Mouse (Mus musculus) CH12.LX (cell line): ENCODE data around the gene Trcg1. TPM values are rescaled to one million over a fixed set of nuclear protein-coding genes. Genes with fewer than 3 reads are reported as not detected.

ENCODE experiments used
- DNase-seq: peaks from one replicate; pipeline ENCODE4 v3.0.0-alpha.2; 2013; ENCODE audit errors: extremely low read depth
- H3K27ac ChIP-seq: 2 replicates; pipeline ENCODE4 v1.5.1; 2012; ENCODE audit warnings: low read depth, mild to moderate bottlenecking, control low read depth, moderate library complexity; ENCODE audit not compliant: insufficient read depth
- H3K27me3 ChIP-seq: replicated peaks from 2 replicates; pipeline ENCODE3; 2012; ENCODE audit warnings: inconsistent platforms
- H3K36me3 ChIP-seq, 2 experiments: replicated peaks in 1 of 2; 2 replicates each; pipeline versions ENCODE3 to v1.6.1; 2012; ENCODE audit warnings: inconsistent platforms in 1 of 2, low read length in 1 of 2, mild to moderate bottlenecking in 1 of 2, mixed read lengths in 1 of 2, moderate library complexity in 1 of 2; ENCODE audit not compliant: control insufficient read depth in 1 of 2, insufficient read depth in 1 of 2
- H3K4me1 ChIP-seq, 2 experiments: 2 replicates each; pipeline ENCODE4 v1.6.1; 2012; ENCODE audit warnings: inconsistent platforms in 1 of 2, moderate library complexity in 1 of 2; ENCODE audit not compliant: insufficient read depth in 2 of 2, control insufficient read depth in 1 of 2
- H3K4me2 ChIP-seq: 2 replicates; pipeline ENCODE4 v1.6.1; 2012; ENCODE audit warnings: low read depth, mild to moderate bottlenecking, control low read depth; ENCODE audit not compliant: poor library complexity, insufficient read depth, severe bottlenecking
- H3K4me3 ChIP-seq, 3 experiments: fragments of 150-350 bp in 1 of 3; sonication (generic) in 1 of 3; replicated peaks in 1 of 3; 2 replicates each; pipeline versions ENCODE3 to v1.5.1; 2011 to 2012; ENCODE audit warnings: low read depth in 2 of 3, low read length in 2 of 3, mild to moderate bottlenecking in 2 of 3, moderate library complexity in 2 of 3, control low read depth in 1 of 3, improper control_type of control experiment in 1 of 3, inconsistent platforms in 1 of 3, mixed read lengths in 1 of 3; ENCODE audit not compliant: poor library complexity in 1 of 3
- H3K79me2 ChIP-seq: replicated peaks from 2 replicates; pipeline ENCODE4 v1.6.1; 2012; ENCODE audit warnings: mild to moderate bottlenecking, moderate library complexity; ENCODE audit not compliant: control insufficient read depth, poor library complexity, insufficient read depth, severe bottlenecking; ENCODE audit errors: extremely low read depth
- H3K9ac ChIP-seq: 2 replicates; pipeline ENCODE4 v1.6.1; 2012; ENCODE audit warnings: low read depth, mild to moderate bottlenecking, control low read depth, moderate library complexity; ENCODE audit not compliant: insufficient read depth
- H3K9me3 ChIP-seq: replicated peaks from 2 replicates; pipeline ENCODE3; 2012; ENCODE audit warnings: low read length, inconsistent platforms, mixed read lengths
- BHLHE40 ChIP-seq: IDR thresholded peaks from 2 replicates; pipeline ENCODE4 v1.6.1; 2011; ENCODE audit warnings: mild to moderate bottlenecking, low read depth, low read length, improper control_type of control experiment
- CHD1 ChIP-seq: IDR thresholded peaks from 2 replicates; pipeline ENCODE4 v1.6.1; 2012; ENCODE audit warnings: low read depth, low read length, improper control_type of control experiment, inconsistent platforms
- CHD2 ChIP-seq: IDR thresholded peaks from 2 replicates; pipeline ENCODE4 v1.6.1; 2011; ENCODE audit warnings: low read length, improper control_type of control experiment
- CTCF ChIP-seq, 2 experiments: IDR thresholded peaks in 1 of 2; conservative IDR thresholded peaks in 1 of 2; 2 replicates each; pipeline ENCODE4 v1.5.1; 2011 to 2012; ENCODE audit warnings: low read depth in 2 of 2, low read length in 2 of 2, improper control_type of control experiment in 1 of 2, inconsistent platforms in 1 of 2, mild to moderate bottlenecking in 1 of 2, moderate library complexity in 1 of 2
- E2F4 ChIP-seq: IDR thresholded peaks from 2 replicates; pipeline ENCODE4 v1.6.1; 2011; ENCODE audit warnings: low read depth, low read length, improper control_type of control experiment; ENCODE audit not compliant: insufficient replicate concordance
- ELF1 ChIP-seq: IDR thresholded peaks from 2 replicates; pipeline ENCODE4 v1.6.1; 2014; ENCODE audit warnings: low read depth, mild to moderate bottlenecking, inconsistent platforms, low read length, improper control_type of control experiment
- EP300 ChIP-seq: IDR thresholded peaks from 2 replicates; pipeline ENCODE4 v1.6.1; 2011; ENCODE audit warnings: low read length, improper control_type of control experiment
- ETS1 ChIP-seq: conservative IDR thresholded peaks from 2 replicates; pipeline ENCODE4 v1.6.1; 2012; ENCODE audit warnings: low read depth, mild to moderate bottlenecking, inconsistent platforms, low read length, improper control_type of control experiment, moderate library complexity
- GABPA ChIP-seq: IDR thresholded peaks from 2 replicates; pipeline ENCODE4 v1.6.1; 2012; ENCODE audit warnings: low read depth, low read length, improper control_type of control experiment, inconsistent platforms; ENCODE audit not compliant: insufficient replicate concordance
- HCFC1 ChIP-seq: IDR thresholded peaks from 2 replicates; pipeline ENCODE4 v1.6.1; 2012; ENCODE audit warnings: low read depth, mild to moderate bottlenecking, inconsistent platforms, low read length, improper control_type of control experiment
- IRF4 ChIP-seq: IDR thresholded peaks from 2 replicates; pipeline ENCODE4 v1.6.1; 2014; ENCODE audit warnings: low read depth, mild to moderate bottlenecking, inconsistent platforms, low read length, improper control_type of control experiment
- JUN ChIP-seq: IDR thresholded peaks from 2 replicates; pipeline ENCODE4 v1.6.1; 2011; ENCODE audit warnings: low read depth, mild to moderate bottlenecking, low read length, improper control_type of control experiment, moderate library complexity; ENCODE audit not compliant: insufficient read depth
- JUND ChIP-seq: conservative IDR thresholded peaks from 2 replicates; pipeline ENCODE4 v1.6.1; 2011; ENCODE audit warnings: low read depth, low read length, improper control_type of control experiment
- KAT2A ChIP-seq: IDR thresholded peaks from 2 replicates; pipeline ENCODE4 v1.6.1; 2012; ENCODE audit warnings: low read length, improper control_type of control experiment, inconsistent platforms; ENCODE audit not compliant: insufficient replicate concordance
- MAFK ChIP-seq: IDR thresholded peaks from 2 replicates; pipeline ENCODE4 v1.6.1; 2011; ENCODE audit warnings: low read length, improper control_type of control experiment; ENCODE audit not compliant: insufficient replicate concordance
- MAX ChIP-seq: IDR thresholded peaks from 2 replicates; pipeline ENCODE4 v1.6.1; 2011; ENCODE audit warnings: low read length, improper control_type of control experiment
- MAZ ChIP-seq: IDR thresholded peaks from 2 replicates; pipeline ENCODE4 v1.6.1; 2012; ENCODE audit warnings: low read depth, mild to moderate bottlenecking, inconsistent platforms, low read length, improper control_type of control experiment, moderate library complexity
- MEF2A ChIP-seq: IDR thresholded peaks from 2 replicates; pipeline ENCODE4 v1.6.1; 2014; ENCODE audit warnings: low read depth, mild to moderate bottlenecking, inconsistent platforms, low read length, improper control_type of control experiment, borderline replicate concordance
- MXI1 ChIP-seq: IDR thresholded peaks from 2 replicates; pipeline ENCODE4 v1.6.1; 2011; ENCODE audit warnings: mild to moderate bottlenecking, low read depth, low read length, improper control_type of control experiment
- MYC ChIP-seq: IDR thresholded peaks from 2 replicates; pipeline ENCODE4 v1.6.1; 2011; ENCODE audit warnings: low read depth, mild to moderate bottlenecking, improper control_type of control experiment, low read length
- NELFE ChIP-seq: IDR thresholded peaks from 2 replicates; pipeline ENCODE4 v1.6.1; 2011; ENCODE audit warnings: low read depth, low read length, improper control_type of control experiment
- NRF1 ChIP-seq: IDR thresholded peaks from 2 replicates; pipeline ENCODE4 v1.6.1; 2014; ENCODE audit warnings: low read depth, mild to moderate bottlenecking, inconsistent platforms, low read length, improper control_type of control experiment, moderate library complexity
- PAX5 ChIP-seq: IDR thresholded peaks from 2 replicates; pipeline ENCODE4 v1.6.1; 2012; ENCODE audit warnings: low read length, inconsistent platforms, mixed read lengths
- POLR2A ChIP-seq: IDR thresholded peaks from 2 replicates; pipeline ENCODE4 v1.6.1; 2011; ENCODE audit warnings: low read depth, mild to moderate bottlenecking, improper control_type of control experiment, low read length
- POLR2AphosphoS2 ChIP-seq: IDR thresholded peaks from 2 replicates; pipeline ENCODE4 v1.6.1; 2011; ENCODE audit warnings: low read depth, low read length, improper control_type of control experiment
- RAD21 ChIP-seq: IDR thresholded peaks from 2 replicates; pipeline ENCODE4 v1.6.1; 2011; ENCODE audit warnings: low read depth, mild to moderate bottlenecking, low read length, improper control_type of control experiment, moderate library complexity
- RCOR1 ChIP-seq: conservative IDR thresholded peaks from 2 replicates; pipeline ENCODE4 v1.6.1; 2012; ENCODE audit warnings: low read depth, mild to moderate bottlenecking, inconsistent platforms, low read length, improper control_type of control experiment
- SIN3A ChIP-seq: IDR thresholded peaks from 2 replicates; pipeline ENCODE4 v1.6.1; 2012; ENCODE audit warnings: low read length, improper control_type of control experiment, inconsistent platforms
- SMC3 ChIP-seq: IDR thresholded peaks from 2 replicates; pipeline ENCODE4 v1.6.1; 2011; ENCODE audit warnings: low read depth, low read length, improper control_type of control experiment
- TBP ChIP-seq: conservative IDR thresholded peaks from 2 replicates; pipeline ENCODE4 v1.6.1; 2011; ENCODE audit warnings: low read depth, low read length, improper control_type of control experiment
- TCF12 ChIP-seq: IDR thresholded peaks from 2 replicates; pipeline ENCODE4 v1.6.1; 2014; ENCODE audit warnings: low read depth, mild to moderate bottlenecking, inconsistent platforms, low read length, improper control_type of control experiment
- UBTF ChIP-seq: IDR thresholded peaks from 2 replicates; pipeline ENCODE4 v1.6.1; 2012; ENCODE audit warnings: low read depth, mild to moderate bottlenecking, inconsistent platforms, low read length, improper control_type of control experiment, moderate library complexity
- USF1 ChIP-seq: IDR thresholded peaks from 2 replicates; pipeline ENCODE4 v1.6.1; 2014; ENCODE audit warnings: low read depth, mild to moderate bottlenecking, inconsistent platforms, low read length, improper control_type of control experiment
- USF2 ChIP-seq: conservative IDR thresholded peaks from 2 replicates; pipeline ENCODE4 v1.6.1; 2011; ENCODE audit warnings: low read depth, low read length, improper control_type of control experiment
- ZC3H11A ChIP-seq: IDR thresholded peaks from 2 replicates; pipeline ENCODE4 v1.6.1; 2012; ENCODE audit warnings: low read depth, mild to moderate bottlenecking, inconsistent platforms, low read length, improper control_type of control experiment
- ZKSCAN1 ChIP-seq: IDR thresholded peaks from 2 replicates; pipeline ENCODE4 v1.6.1; 2012; ENCODE audit warnings: low read depth, inconsistent platforms, low read length, improper control_type of control experiment, borderline replicate concordance
- ZMIZ1 ChIP-seq: IDR thresholded peaks from 2 replicates; pipeline ENCODE4 v1.6.1; 2012; ENCODE audit warnings: low read depth, mild to moderate bottlenecking, inconsistent platforms, low read length, improper control_type of control experiment
- ZNF384 ChIP-seq: IDR thresholded peaks from 2 replicates; pipeline ENCODE4 v1.6.1; 2012; ENCODE audit warnings: low read depth, low read length, improper control_type of control experiment, inconsistent platforms
- dilution Hi-C: fragments of 300-500 bp; cut with MboI; formaldehyde crosslinking; loops from 2 replicates; pipeline ENCODE4 v1.14.3; 2020; ENCODE audit warnings: low sequenced_read_pairs; ENCODE audit not compliant: extremely low pct_unique_long_range_greater_than_20kb, extremely low pct_ligation_motif_present
- in situ Hi-C: fragments of 300-500 bp; cut with MboI; formaldehyde crosslinking; loops from 3 replicates; pipeline ENCODE4 v1.14.3; 2019; ENCODE audit warnings: low sequenced_read_pairs, low pct_ligation_motif_present, low pct_unique_long_range_greater_than_20kb, mixed read lengths
- polyA plus RNA-seq: library from polyadenylated mRNA; unstranded; fragments of >175 nt; gene quantifications from 2 replicates; pipeline ENCODE4 v1.2.1, GENCODE M21; 2012; ENCODE audit warnings: low read depth; ENCODE audit not compliant: insufficient read length
- total RNA-seq, 2 experiments: library from RNA; depleted of rRNA; stranded (reverse); fragments of 300-350 nt in 1 of 2; fragments of >200 nt in 1 of 2; gene quantifications; 2 replicates each; pipeline ENCODE4 v1.2.3; 2012 to 2014

Trcg1 gene
- total and polyA plus RNA-seq, 3 experiments, result not detected

DNA sequence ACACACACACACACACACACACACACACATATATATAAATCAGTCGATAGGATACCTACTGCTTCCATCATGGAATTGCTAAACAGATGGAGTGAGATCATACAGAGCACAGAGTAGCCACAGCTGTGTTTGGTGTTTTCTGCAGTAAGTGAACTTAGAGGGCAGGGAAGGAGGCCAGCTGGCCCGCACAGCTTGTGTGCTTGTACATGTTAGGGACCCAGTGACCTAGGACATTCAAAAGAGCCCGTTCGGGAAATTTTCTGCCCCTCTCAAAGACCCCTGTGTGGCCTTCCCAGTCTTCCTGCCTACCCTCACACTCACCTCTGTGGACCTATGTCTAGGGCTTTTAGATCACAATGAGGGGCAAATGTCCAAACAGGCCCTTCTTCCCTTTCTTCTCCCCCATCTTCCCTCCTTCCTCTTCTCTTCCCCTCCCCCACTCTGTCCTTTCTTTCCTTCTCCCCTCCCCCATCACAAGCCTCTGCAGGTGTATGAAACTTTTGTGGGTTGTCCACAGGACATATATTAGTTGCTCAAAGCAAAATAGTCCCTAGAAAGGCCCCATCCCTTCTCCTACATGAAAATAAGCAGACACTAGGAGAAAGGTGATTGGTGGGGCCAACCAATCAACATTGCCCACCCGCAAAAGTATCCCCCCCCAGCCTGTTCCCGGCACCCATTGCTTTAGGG is 37.6 kb downstream of the Trcg1 start:
- no peaks in the 10 kb centered on the region for H3K9me3 ChIP-seq
- peak; percentile 87 for DNase-seq
- dilution Hi-C loops, result no loop called here
- TF ChIP-seq IRF4 (peak; percentile 97), TBP (no peak), SMC3 (no peak; the same call in none of the 2 replicates), MXI1 (peak; percentile 61), GABPA (no peak), ETS1 (peak; percentile 80), POLR2AphosphoS2 (no peak), KAT2A (0 out of 2 replicates have a peak, but pooled peaks have one; percentile 38), ZMIZ1 (0 out of 2 replicates have a peak, but pooled peaks have one; percentile 36), MEF2A (peak; percentile 93), USF1 (no peak), RAD21 (no peak; the same call in 1 of the 2 replicates), JUN (peak; percentile 65; the same call in 1 of the 2 replicates), MAX (peak; percentile 13; the same call in 1 of the 2 replicates), ZKSCAN1 (no peak), CTCF (conservative IDR thresholded peaks at IDR 0.05 in 1 of 2, IDR thresholded peaks at IDR 0.05 in 1 of 2; ENCODE audit: low read depth in 2 of 2, low read length in 2 of 2) (no peak), ELF1 (0 out of 2 replicates have a peak, but pooled peaks have one; percentile 52), JUND (peak; percentile 80), CHD1 (peak; percentile 63; the same call in 1 of the 2 replicates), MAZ (peak; percentile 95), NRF1 (no peak; the same call in 1 of the 2 replicates), HCFC1 (peak; percentile 37; the same call in 1 of the 2 replicates), POLR2A (no peak), SIN3A (peak; percentile 78; the same call in 1 of the 2 replicates), NELFE (no peak), RCOR1 (peak; percentile 98), PAX5 (no peak), MAFK (peak; percentile 88), CHD2 (peak; percentile 98), E2F4 (peak; percentile 50; the same call in 1 of the 2 replicates), USF2 (no peak), BHLHE40 (peak; percentile 88), UBTF (0 out of 2 replicates have a peak, but pooled peaks have one; percentile 41), ZNF384 (no peak), ZC3H11A (no peak), MYC (peak; percentile 37; the same call in 1 of the 2 replicates), EP300 (peak; percentile 96; the same call in 1 of the 2 replicates), TCF12 (peak; percentile 100)
- TF ChIP-seq, all 38 proteins: peak for 23
- Histone ChIP-seq H3K36me3 (no peaks in the 10 kb centered on the region), H3K9ac (peak overlapping the region; percentile 23), H3K4me3 (no peak overlapping the region), H3K27ac (peak overlapping the region; percentile 95), H3K79me2 (no peaks in the 10 kb centered on the region), H3K27me3 (no peaks in the 10 kb centered on the region), H3K4me1 (peaks cover 60 to 95% of the 10 kb centered on the region in 2 experiments), H3K4me2 (peak overlapping the region; percentile 89)
- in situ Hi-C loops, result no loop called here
